Mouse (Mus musculus): ENCODE data around the gene Wrap73.

The Wrap73 gene

DNA sequence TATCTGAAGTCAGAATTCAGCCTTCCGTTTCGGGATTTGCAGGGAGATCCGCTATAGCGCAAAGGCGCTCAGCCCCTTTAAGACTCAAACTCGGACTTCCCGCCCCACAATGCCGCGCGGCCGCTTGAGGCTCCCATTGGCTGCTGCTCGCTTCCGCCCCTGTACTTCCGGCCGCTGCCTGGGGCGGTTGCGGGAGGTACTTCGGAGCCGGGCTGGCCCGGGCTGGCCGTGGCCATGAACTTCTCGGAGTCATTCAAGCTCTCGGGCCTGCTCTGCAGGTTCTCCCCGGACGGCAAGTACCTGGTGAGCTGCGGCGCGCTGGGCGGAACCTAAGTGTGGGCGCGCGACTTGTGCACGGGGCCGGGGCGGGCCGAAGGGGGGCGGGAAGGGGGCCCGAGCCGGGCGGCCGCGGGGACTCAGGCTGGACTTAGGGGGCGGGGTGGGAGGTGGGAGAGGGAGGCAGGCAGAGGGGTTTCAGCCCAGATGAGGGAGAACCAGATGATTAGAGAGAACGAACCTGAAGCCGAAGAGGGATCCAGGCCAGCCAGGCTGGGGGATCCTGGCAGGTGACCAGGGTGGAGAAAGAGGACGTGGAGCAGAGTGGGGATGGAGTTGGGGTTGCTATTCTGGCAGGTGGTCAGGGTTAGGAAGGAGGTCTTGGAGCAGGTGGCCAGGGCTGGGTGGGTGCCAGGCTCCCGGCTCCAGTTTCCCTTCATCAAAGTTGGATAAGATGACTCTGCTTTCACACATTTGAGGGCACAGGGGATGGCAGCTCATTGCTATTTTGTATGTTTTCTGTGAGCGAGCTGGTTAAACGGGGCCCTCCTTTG is at the start of gene Wrap73:
TSS of gene Wrap73 (plus strand) at position 162 of the 830 bp plus-strand sequence.
- peaks cover 21% of the 10 kb centered on the region for H3K36me3 ChIP-seq (ENCODE audit: insufficient read depth, low read length)
- peaks cover 37% of the 10 kb centered on the region for H3K4me1 ChIP-seq (replicated peaks; ENCODE audit: low read depth, low read length)
- TF ChIP-seq POU5F1 (IDR thresholded peaks at IDR 0.05; ENCODE audit: borderline replicate concordance, low read length), result no peak
- peaks cover 52% of the 10 kb centered on the region for H3K27me3 ChIP-seq (ENCODE audit: insufficient read depth, low read length)
- H3K4me3 ChIP-seq (replicated peaks; ENCODE audit: low read length), result peak within 1 kb of the TSS; percentile 82
- no peaks in the 10 kb centered on the region for H3K9me3 ChIP-seq (ENCODE audit: low read length)

DNA sequence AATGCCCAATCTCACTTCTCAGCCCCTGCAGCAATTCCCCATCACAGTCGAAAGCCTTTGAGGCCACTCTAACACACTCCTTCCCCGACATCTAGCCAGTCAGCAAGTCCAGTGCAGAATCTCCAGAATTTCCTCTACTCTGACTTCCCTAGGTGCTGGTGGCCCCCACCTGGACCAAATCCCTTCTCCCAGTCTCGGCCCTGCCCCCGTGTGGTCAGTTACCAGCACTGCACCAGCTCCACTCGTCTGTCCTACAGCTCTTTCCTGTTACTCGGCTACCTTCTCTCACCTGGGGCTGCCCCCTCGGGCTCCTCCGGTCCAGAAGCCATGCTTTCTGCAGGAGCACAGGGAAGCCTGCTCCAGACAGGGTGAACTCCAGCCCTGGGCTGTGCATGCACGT is 49.0 kb upstream of the Wrap73 start:
- Histone ChIP-seq H3K4me1 (replicated peaks; ENCODE audit: low read depth, low read length) (peaks cover 60% of the 10 kb centered on the region), H3K36me3 (ENCODE audit: insufficient read depth, low read length) (no peaks in the 10 kb centered on the region), H3K9me3 (ENCODE audit: low read length) (no peaks in the 10 kb centered on the region), H3K27me3 (ENCODE audit: insufficient read depth, low read length) (peaks cover 63% of the 10 kb centered on the region), H3K4me3 (replicated peaks; ENCODE audit: low read length) (no peak overlapping the region)
- peak; percentile 91 for TF ChIP-seq CTCF (conservative IDR thresholded peaks at IDR 0.05; ENCODE audit: low read length)
- no peak for TF ChIP-seq NANOG (IDR thresholded peaks at IDR 0.05; ENCODE audit: borderline replicate concordance, low read length)
- no peak for TF ChIP-seq POU5F1 (IDR thresholded peaks at IDR 0.05; ENCODE audit: borderline replicate concordance, low read length)

DNA sequence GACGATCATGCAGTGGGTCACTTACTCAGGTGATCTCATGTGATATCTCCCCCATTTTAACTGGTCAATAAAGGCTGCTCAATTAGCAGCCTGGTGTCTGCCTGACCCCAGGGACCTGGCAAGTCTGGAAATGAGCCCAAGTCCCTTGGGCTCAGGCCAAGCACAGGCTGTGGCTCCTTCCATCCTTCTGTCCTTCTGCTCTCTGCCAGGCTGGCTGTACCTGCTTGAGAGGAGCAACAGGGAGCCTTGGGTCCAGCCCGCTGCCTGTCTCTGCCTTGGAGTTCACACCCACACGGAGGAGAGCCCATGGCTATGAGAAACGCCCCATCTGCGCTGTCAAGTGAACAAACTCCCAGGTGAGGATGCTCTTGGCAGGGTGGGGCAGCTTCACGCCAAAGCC is 46.1 kb upstream of the Wrap73 start:
- H3K4me3 ChIP-seq (replicated peaks; ENCODE audit: low read length), result peak overlapping the region; percentile 59
- no peaks in the 10 kb centered on the region for H3K9me3 ChIP-seq (ENCODE audit: low read length)
- H3K27me3 ChIP-seq (ENCODE audit: insufficient read depth, low read length), result peaks cover 68% of the 10 kb centered on the region
- H3K36me3 ChIP-seq (ENCODE audit: insufficient read depth, low read length), result no peaks in the 10 kb centered on the region
- H3K4me1 ChIP-seq (replicated peaks; ENCODE audit: low read depth, low read length), result peaks cover 43% of the 10 kb centered on the region
- no peak for TF ChIP-seq NANOG (IDR thresholded peaks at IDR 0.05; ENCODE audit: borderline replicate concordance, low read length)
- no peak for TF ChIP-seq POU5F1 (IDR thresholded peaks at IDR 0.05; ENCODE audit: borderline replicate concordance, low read length)
- TF ChIP-seq CTCF (conservative IDR thresholded peaks at IDR 0.05; ENCODE audit: low read length), result no peak

DNA sequence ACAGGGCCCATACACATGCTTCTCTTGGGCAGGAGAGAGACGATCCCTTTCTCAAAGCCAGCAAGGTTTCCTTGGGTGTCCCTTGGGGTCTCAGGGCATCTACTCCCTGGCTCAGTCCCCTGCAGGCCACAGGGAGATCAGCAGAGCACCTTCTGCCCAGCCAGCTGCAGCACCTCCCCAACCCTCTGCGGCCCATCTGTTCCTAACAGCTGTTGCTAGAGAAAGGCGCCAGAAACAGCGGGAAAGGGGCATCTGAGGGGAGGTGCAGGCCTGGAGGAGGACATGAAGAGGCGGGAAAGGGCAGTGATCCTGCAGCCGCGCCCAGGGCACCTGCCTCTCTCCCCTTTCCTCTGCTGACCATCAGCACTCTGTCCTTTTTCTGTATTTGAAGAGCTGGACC is 42.8 kb upstream of the Wrap73 start:
- H3K9me3 ChIP-seq (ENCODE audit: low read length), result no peaks in the 10 kb centered on the region
- TF ChIP-seq POU5F1 (IDR thresholded peaks at IDR 0.05; ENCODE audit: borderline replicate concordance, low read length) (no peak), NANOG (IDR thresholded peaks at IDR 0.05; ENCODE audit: borderline replicate concordance, low read length) (no peak), CTCF (conservative IDR thresholded peaks at IDR 0.05; ENCODE audit: low read length) (no peak)
- H3K4me3 ChIP-seq (replicated peaks; ENCODE audit: low read length), result no peak overlapping the region
- H3K36me3 ChIP-seq (ENCODE audit: insufficient read depth, low read length), result no peaks in the 10 kb centered on the region
- peaks cover 84% of the 10 kb centered on the region for H3K27me3 ChIP-seq (ENCODE audit: insufficient read depth, low read length)
- H3K4me1 ChIP-seq (replicated peaks; ENCODE audit: low read depth, low read length), result peaks cover 45% of the 10 kb centered on the region

DNA sequence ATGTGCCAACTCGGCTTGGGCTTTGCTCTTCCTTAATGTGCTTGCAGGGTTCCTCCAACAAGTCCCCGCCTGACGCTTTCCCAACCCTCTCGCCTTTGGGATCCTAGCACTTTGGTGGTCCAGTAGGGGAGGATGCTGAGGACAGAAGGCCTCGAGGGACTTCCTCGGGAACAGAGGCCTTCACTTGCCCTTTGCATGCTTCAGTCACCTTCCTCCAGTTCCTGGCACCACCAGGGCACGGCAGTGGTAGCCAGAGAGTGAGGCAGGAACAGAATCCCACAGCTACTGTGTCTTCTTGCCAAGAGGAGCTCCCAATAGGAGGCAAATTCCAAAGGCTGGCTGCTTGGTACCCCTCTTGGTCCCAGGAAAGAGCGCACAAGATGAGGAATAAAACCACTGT is 38.8 kb upstream of the Wrap73 start:
- peaks cover 31% of the 10 kb centered on the region for H3K4me1 ChIP-seq (replicated peaks; ENCODE audit: low read depth, low read length)
- H3K9me3 ChIP-seq (ENCODE audit: low read length), result no peaks in the 10 kb centered on the region
- TF ChIP-seq NANOG (IDR thresholded peaks at IDR 0.05; ENCODE audit: borderline replicate concordance, low read length) (no peak), CTCF (conservative IDR thresholded peaks at IDR 0.05; ENCODE audit: low read length) (no peak), POU5F1 (IDR thresholded peaks at IDR 0.05; ENCODE audit: borderline replicate concordance, low read length) (no peak)
- H3K27me3 ChIP-seq (ENCODE audit: insufficient read depth, low read length), result peaks cover 86% of the 10 kb centered on the region
- H3K36me3 ChIP-seq (ENCODE audit: insufficient read depth, low read length), result no peaks in the 10 kb centered on the region
- H3K4me3 ChIP-seq (replicated peaks; ENCODE audit: low read length), result no peak overlapping the region

DNA sequence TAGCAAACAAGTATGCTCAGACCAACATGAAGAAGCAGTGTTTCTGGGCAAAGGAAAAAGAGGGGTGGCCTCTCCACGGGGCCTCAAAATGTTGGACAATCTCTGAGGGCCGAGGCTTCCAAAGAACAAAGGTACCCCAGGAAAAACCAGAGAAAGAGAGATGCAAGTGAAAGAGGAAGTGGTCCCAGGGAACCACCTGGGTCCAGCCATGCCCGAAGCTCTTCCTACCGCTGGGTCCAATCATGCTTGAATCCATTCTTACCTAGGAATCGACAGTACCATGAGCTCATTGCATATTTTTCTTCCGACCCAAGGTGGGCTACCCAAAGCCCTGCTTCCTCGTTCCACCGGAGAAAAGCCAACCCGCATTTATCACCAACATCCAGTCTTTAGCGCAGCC is 38.3 kb upstream of the Wrap73 start:
- Histone ChIP-seq H3K4me1 (replicated peaks; ENCODE audit: low read depth, low read length) (peaks cover 31% of the 10 kb centered on the region), H3K27me3 (ENCODE audit: insufficient read depth, low read length) (peaks cover 84% of the 10 kb centered on the region), H3K9me3 (ENCODE audit: low read length) (no peaks in the 10 kb centered on the region), H3K4me3 (replicated peaks; ENCODE audit: low read length) (no peak overlapping the region), H3K36me3 (ENCODE audit: insufficient read depth, low read length) (no peaks in the 10 kb centered on the region)
- TF ChIP-seq CTCF (conservative IDR thresholded peaks at IDR 0.05; ENCODE audit: low read length) (no peak), POU5F1 (IDR thresholded peaks at IDR 0.05; ENCODE audit: borderline replicate concordance, low read length) (no peak), NANOG (IDR thresholded peaks at IDR 0.05; ENCODE audit: borderline replicate concordance, low read length) (no peak)

DNA sequence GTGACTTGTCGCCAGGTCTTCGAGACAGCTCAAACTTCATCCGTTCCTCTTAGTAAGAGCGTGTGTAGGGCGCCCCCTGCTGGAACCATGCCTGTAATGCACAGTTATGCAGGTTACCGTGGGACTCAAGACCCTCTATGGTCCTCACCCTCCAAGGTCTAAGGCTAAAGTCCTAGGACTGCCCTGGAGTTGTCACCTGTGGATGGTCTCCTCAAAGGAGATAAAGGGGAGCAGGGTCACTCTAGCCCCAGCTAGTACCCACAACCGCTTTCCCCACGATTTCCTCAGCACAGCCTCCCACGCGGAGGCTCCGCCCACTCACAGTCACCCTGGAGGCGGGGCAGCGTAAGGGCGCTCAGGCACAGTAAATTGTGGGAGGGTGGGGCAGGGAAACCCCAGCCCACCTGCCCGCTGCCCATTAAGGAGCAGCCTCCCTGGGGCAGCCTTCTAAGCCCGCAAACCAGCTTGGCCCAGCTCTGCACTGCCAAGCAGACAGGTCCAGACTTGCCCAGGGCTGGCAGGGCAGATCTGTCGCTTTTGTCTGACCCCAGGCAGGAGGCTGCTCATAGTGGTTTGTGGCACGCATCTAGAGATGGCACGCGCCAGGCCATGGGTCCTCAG is 36.7 kb upstream of the Wrap73 start:
- Histone ChIP-seq H3K4me3 (replicated peaks; ENCODE audit: low read length) (peak overlapping the region; percentile 63), H3K9me3 (ENCODE audit: low read length) (no peaks in the 10 kb centered on the region), H3K4me1 (replicated peaks; ENCODE audit: low read depth, low read length) (peaks cover 31% of the 10 kb centered on the region)

DNA sequence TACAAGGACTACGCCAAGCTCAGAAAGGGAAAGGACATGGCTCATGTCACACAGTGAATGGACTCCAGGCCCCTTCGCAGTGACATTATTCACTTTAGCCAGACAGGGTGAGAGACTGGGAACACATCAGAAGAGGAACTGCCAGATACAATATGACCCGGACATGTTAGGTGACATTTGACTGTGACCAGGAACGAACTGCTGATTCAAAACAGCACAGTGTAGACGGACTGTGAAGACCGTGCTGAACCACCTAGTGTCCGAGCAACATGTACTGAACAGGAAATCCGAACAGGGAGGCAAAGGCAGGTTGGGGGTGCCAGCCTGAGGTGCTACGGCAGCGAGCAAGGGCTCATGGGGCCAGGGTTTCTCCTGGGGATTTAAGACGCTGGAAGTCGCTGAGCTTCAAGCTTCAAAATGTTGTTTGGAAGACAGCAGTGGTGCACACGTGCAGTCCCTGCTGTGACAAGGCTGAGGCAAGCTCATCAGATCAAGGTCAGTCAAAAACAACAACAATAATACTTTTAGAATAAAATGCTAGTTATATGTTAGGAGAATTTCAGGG is 35.6 kb upstream of the Wrap73 start:
- Histone ChIP-seq H3K4me3 (replicated peaks; ENCODE audit: low read length) (no peak overlapping the region), H3K27me3 (ENCODE audit: insufficient read depth, low read length) (peaks cover 82% of the 10 kb centered on the region), H3K4me1 (replicated peaks; ENCODE audit: low read depth, low read length) (peaks cover 31% of the 10 kb centered on the region), H3K36me3 (ENCODE audit: insufficient read depth, low read length) (no peaks in the 10 kb centered on the region), H3K9me3 (ENCODE audit: low read length) (no peaks in the 10 kb centered on the region)
- TF ChIP-seq CTCF (conservative IDR thresholded peaks at IDR 0.05; ENCODE audit: low read length) (no peak), NANOG (IDR thresholded peaks at IDR 0.05; ENCODE audit: borderline replicate concordance, low read length) (no peak), POU5F1 (IDR thresholded peaks at IDR 0.05; ENCODE audit: borderline replicate concordance, low read length) (no peak)

More for the DNA sequence above, 36.7 kb upstream of the Wrap73 start:
- Histone ChIP-seq H3K36me3 (ENCODE audit: insufficient read depth, low read length) (no peaks in the 10 kb centered on the region), H3K27me3 (ENCODE audit: insufficient read depth, low read length) (peaks cover 82% of the 10 kb centered on the region)
- peak; percentile 85 for TF ChIP-seq CTCF (conservative IDR thresholded peaks at IDR 0.05; ENCODE audit: low read length)
- TF ChIP-seq POU5F1 (IDR thresholded peaks at IDR 0.05; ENCODE audit: borderline replicate concordance, low read length), result no peak
